Mouse (Mus musculus) forebrain, postnatal 0 days (tissue): Measurements from ENCODE around the gene Wdfy4. TPM values are rescaled to one million over a fixed set of nuclear protein-coding genes. Genes with fewer than 3 reads are reported as not detected.
A peak's percentile ranks its signal among the peaks of the same experiment; 100 is the strongest.

ENCODE experiments used
- ATAC-seq: fragments of 200-750 bp; cut with Nextera tagmentation; 2 replicates; pipeline ENCODE4 v1.8.0; 2017; ENCODE audit warnings: mild to moderate bottlenecking, moderate library complexity
- DNase-seq: peaks from one replicate; pipeline ENCODE4 v3.0.0-alpha.2; 2015
- H3K27ac ChIP-seq: fragments of 300-500 bp; sonication (generic); 2 replicates; pipeline ENCODE4 v1.5.1; 2014; ENCODE audit warnings: low read depth, mild to moderate bottlenecking, antibody characterized with exemption, low read length, moderate library complexity, mixed read lengths
- H3K27me3 ChIP-seq: fragments of 300-500 bp; sonication (generic); 2 replicates; pipeline ENCODE4 v1.6.1; 2014; ENCODE audit warnings: mild to moderate bottlenecking, low read length, mixed read lengths; ENCODE audit not compliant: insufficient read depth
- H3K36me3 ChIP-seq: fragments of 300-500 bp; sonication (generic); 2 replicates; pipeline ENCODE4 v1.6.1; 2014; ENCODE audit warnings: mild to moderate bottlenecking, moderate library complexity; ENCODE audit not compliant: insufficient read depth
- H3K4me1 ChIP-seq: fragments of 300-500 bp; sonication (generic); 2 replicates; pipeline ENCODE4 v1.6.1; 2014; ENCODE audit warnings: antibody characterized with exemption; ENCODE audit not compliant: insufficient read depth
- H3K4me2 ChIP-seq: fragments of 300-500 bp; sonication (generic); 2 replicates; pipeline ENCODE4 v1.6.1; 2014; ENCODE audit warnings: low read depth, mild to moderate bottlenecking, moderate library complexity
- H3K4me3 ChIP-seq: fragments of 300-500 bp; sonication (generic); 2 replicates; pipeline ENCODE4 v1.5.1; 2014; ENCODE audit warnings: low read depth, low read length, mixed read lengths
- H3K9ac ChIP-seq: fragments of 300-500 bp; sonication (generic); 2 replicates; pipeline ENCODE4 v1.6.1; 2014; ENCODE audit warnings: mild to moderate bottlenecking
- H3K9me3 ChIP-seq: fragments of 300-500 bp; sonication (generic); 2 replicates; pipeline ENCODE4 v1.6.1; 2016; ENCODE audit warnings: low read length
- CTCF ChIP-seq: sonication (generic); IDR thresholded peaks from 2 replicates; pipeline ENCODE4 v1.5.1; 2016; ENCODE audit warnings: antibody characterized with exemption, control low read depth, low read depth
- WGBS: fragments of 180-500 bp; shearing (Covaris S2); extraction: QIAGEN DNeasy Blood & Tissue Kit; methylation state at CpG from one replicate; pipeline ENCODE4 v1.1.7; 2014; 5-methylcytosine and 5-hydroxymethylcytosine counted together
- polyA plus RNA-seq: library from polyadenylated mRNA; unstranded; fragments of >200 nt; fragmentation: Nextera tagmentation; extraction: Ambion mirVana; gene quantifications from 2 replicates; pipeline ENCODE4 v1.2.1, GENCODE M21; 2015
- total RNA-seq: library from RNA; depleted of rRNA; stranded (reverse); fragments of >200 nt; gene quantifications from 2 replicates; pipeline ENCODE4 v1.2.3, GENCODE M21; 2014

The Wdfy4 gene
- total and polyA plus RNA-seq, 2 experiments from 2014 or later: 0.33 to 0.52 TPM

DNA sequence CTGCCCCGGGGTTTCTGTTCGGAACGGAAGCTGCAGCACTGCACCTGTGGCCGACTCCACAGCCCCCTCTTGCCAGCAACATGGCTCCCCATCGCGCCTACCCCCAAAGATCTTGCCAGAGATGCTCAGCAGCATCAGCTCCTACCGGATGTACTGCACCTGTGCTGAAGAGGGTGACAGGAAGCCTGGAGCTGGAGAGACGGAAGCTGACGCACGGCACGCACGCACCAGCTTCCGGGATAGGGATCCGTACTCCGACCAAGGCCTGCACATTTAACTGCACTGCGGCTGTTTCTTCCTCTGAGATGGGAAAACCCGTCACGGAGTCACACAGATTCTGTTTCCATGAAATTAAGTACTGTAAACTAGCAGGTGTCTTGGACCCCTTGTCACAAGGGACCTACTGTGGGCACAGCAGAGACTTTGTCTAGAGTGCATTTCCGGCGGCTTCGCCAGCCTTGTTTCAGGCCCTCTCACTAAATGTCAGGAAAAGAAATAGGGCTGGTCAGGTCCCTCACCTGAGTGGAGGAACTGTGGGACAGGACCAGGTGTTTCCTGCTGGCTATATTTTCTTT lies 4.6 kb upstream of the Wdfy4 start:
- Histone ChIP-seq H3K27ac (no peak overlapping the region), H3K9me3 (no peaks in the 10 kb centered on the region), H3K9ac (no peak overlapping the region), H3K36me3 (no peaks in the 10 kb centered on the region), H3K4me1 (no peaks in the 10 kb centered on the region), H3K27me3 (no peaks in the 10 kb centered on the region), H3K4me3 (no peak overlapping the region), H3K4me2 (no peak overlapping the region)
- ATAC-seq (no peak), DNase-seq (no peak)
- WGBS: 95% methylated on average over 21 of the region's 21 CpGs
- no peak for TF ChIP-seq CTCF

DNA sequence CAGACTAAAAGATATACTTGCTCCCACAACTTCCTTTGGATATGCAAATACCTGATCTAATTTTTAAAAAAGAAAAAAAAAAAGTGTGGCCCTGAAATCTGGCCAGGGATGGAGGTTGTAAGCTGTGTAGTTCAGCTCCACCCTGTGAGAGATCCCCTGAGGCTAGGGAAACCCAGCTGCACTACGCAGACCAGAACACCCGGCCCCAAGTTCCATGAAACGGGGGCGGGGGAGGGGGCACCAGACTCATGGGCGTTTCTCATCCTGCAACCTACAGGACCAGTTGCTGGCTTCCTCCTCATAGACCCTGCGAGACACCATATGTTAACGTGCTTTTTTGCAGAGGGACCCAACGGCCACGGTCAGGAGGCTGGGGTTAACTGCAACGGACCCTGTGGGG lies 3.9 kb upstream of the Wdfy4 start:
- Histone ChIP-seq H3K9me3 (no peaks in the 10 kb centered on the region), H3K27me3 (no peaks in the 10 kb centered on the region), H3K9ac (no peak overlapping the region), H3K4me2 (no peak overlapping the region), H3K36me3 (no peaks in the 10 kb centered on the region), H3K27ac (no peak overlapping the region), H3K4me1 (no peaks in the 10 kb centered on the region), H3K4me3 (no peak overlapping the region)
- WGBS: 83% methylated on average over 10 of the region's 10 CpGs
- DNase-seq (no peak), ATAC-seq (no peak)
- no peak for TF ChIP-seq CTCF

DNA sequence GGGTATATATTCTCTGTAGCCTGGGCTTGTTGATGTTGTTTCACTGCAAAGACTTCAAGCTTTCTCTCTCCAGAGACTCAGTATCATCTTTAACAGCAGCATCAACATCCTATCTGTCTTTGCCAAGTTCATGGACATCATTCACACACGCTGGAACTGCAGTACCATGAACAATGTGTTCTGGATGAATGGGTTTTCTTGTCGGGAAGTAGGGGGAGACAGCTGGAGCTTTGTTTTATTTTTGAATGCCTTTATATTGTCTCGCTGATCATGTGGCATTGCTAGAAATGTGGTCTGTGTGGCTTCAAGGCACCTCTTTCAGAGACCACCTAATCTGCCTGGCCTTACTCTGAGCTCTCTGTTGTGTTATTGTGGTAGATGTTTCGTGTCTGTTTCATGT lies 1.9 kb upstream of the Wdfy4 start:
- ATAC-seq: no peak
- H3K4me1 ChIP-seq: no peaks in the 10 kb centered on the region
- WGBS: 42% methylated on average over 4 of the region's 4 CpGs

DNA sequence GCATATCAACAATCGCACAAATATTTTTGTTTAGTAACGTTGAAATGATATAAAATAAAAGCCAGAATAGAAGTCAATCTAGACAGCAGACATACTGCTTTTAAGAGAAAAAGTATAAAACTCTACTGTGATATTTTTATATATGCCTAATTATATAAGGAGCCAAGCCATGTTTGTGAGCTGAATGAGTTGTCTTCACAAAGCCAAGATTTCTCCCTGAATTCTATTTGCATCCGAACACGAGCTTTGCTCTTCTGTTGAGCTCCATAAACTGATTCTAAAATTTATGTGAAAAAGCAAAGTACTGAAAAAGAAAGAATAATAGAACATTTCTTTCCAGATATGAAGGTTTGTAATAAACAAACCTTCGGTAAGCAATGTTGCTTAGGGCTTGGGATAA lies 5.2 kb downstream of the Wdfy4 start:
- no peak overlapping the region for H3K27ac ChIP-seq
- no peaks in the 10 kb centered on the region for H3K27me3 ChIP-seq
- no peak overlapping the region for H3K4me2 ChIP-seq
- no peaks in the 10 kb centered on the region for H3K9me3 ChIP-seq
- ATAC-seq (0 out of 2 replicates have a peak, but pooled peaks have one; percentile 20), DNase-seq (peak; percentile 9)
- no peak overlapping the region for H3K9ac ChIP-seq
- no peaks in the 10 kb centered on the region for H3K4me1 ChIP-seq
- 70% methylated on average over 5 of the region's 5 CpGs for WGBS
- H3K4me3 ChIP-seq: no peak overlapping the region
- H3K36me3 ChIP-seq: no peaks in the 10 kb centered on the region
- TF ChIP-seq CTCF: no peak

More for the DNA sequence above, 1.9 kb upstream of the Wdfy4 start:
- Histone ChIP-seq H3K27ac (no peak overlapping the region), H3K27me3 (no peaks in the 10 kb centered on the region), H3K9me3 (no peaks in the 10 kb centered on the region), H3K4me2 (no peak overlapping the region), H3K36me3 (no peaks in the 10 kb centered on the region), H3K9ac (no peak overlapping the region), H3K4me3 (no peak overlapping the region)
- no peak for DNase-seq
- no peak for TF ChIP-seq CTCF

GRCm38 (mm10) chr14:33175059-33175821 lies 10.1 kb downstream of the Wdfy4 start:
- Histone ChIP-seq H3K4me1 (no peaks in the 10 kb centered on the region), H3K9me3 (no peaks in the 10 kb centered on the region), H3K27ac (no peak overlapping the region), H3K9ac (no peak overlapping the region), H3K4me3 (no peak overlapping the region), H3K36me3 (no peaks in the 10 kb centered on the region), H3K4me2 (no peak overlapping the region), H3K27me3 (no peaks in the 10 kb centered on the region)
- ATAC-seq: no peak
- 70% methylated on average over 4 of the region's 4 CpGs for WGBS
- no peak for TF ChIP-seq CTCF
- no peak for DNase-seq

GRCm38 (mm10) chr14:33171942-33172341 lies 13.4 kb downstream of the Wdfy4 start:
- Histone ChIP-seq H3K4me2 (no peak overlapping the region), H3K27me3 (no peaks in the 10 kb centered on the region), H3K27ac (no peak overlapping the region), H3K9ac (no peak overlapping the region), H3K36me3 (no peaks in the 10 kb centered on the region), H3K9me3 (no peaks in the 10 kb centered on the region), H3K4me1 (no peaks in the 10 kb centered on the region), H3K4me3 (no peak overlapping the region)
- ATAC-seq (no peak), DNase-seq (no peak)
- WGBS: 75% methylated on average over 1 of the region's 1 CpGs
- no peak for TF ChIP-seq CTCF

DNA sequence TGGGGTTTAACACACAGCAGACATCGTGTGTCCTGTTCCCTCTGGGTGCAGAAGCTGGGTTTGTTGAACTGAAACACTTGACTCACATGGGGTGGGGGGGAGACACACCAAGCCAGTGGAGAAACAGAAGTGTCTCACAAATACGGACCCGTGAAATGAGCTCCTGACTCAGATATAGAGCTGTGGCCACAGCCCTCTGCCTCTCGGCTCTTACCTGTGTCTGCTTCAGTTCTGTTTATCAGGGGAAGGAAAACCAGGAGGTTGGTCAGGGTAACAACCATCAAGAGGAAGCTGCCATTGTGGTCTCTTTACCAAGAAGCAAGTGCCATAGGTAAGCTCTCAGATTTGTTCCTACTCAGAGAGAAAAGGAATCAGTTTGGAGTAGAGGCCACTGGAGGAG lies 16.6 kb downstream of the Wdfy4 start:
- WGBS: 91% methylated on average over 4 of the region's 4 CpGs
- Histone ChIP-seq H3K9ac (no peak overlapping the region), H3K4me3 (no peak overlapping the region), H3K9me3 (no peaks in the 10 kb centered on the region), H3K27ac (no peak overlapping the region), H3K27me3 (no peaks in the 10 kb centered on the region), H3K4me1 (no peaks in the 10 kb centered on the region), H3K4me2 (no peak overlapping the region), H3K36me3 (no peaks in the 10 kb centered on the region)
- DNase-seq: no peak
- ATAC-seq: no peak
- TF ChIP-seq CTCF: no peak
